Mouse (Mus musculus) CH12.LX (cell line): Measurements from ENCODE around the gene Urad. TPM values are rescaled to one million over a fixed set of nuclear protein-coding genes. Genes with fewer than 3 reads are reported as not detected.
A peak's percentile ranks its signal among the peaks of the same experiment; 100 is the strongest.

Experiments
- DNase-seq: peaks from one replicate; pipeline ENCODE4 v3.0.0-alpha.2; 2013; ENCODE audit errors: extremely low read depth
- H3K27ac ChIP-seq: 2 replicates; pipeline ENCODE4 v1.5.1; 2012; ENCODE audit warnings: low read depth, mild to moderate bottlenecking, control low read depth, moderate library complexity; ENCODE audit not compliant: insufficient read depth
- H3K27me3 ChIP-seq: replicated peaks from 2 replicates; pipeline ENCODE3; 2012; ENCODE audit warnings: inconsistent platforms
- H3K36me3 ChIP-seq, 2 experiments: replicated peaks in 1 of 2; 2 replicates each; pipeline versions ENCODE3 to v1.6.1; 2012; ENCODE audit warnings: inconsistent platforms in 1 of 2, low read length in 1 of 2, mild to moderate bottlenecking in 1 of 2, mixed read lengths in 1 of 2, moderate library complexity in 1 of 2; ENCODE audit not compliant: control insufficient read depth in 1 of 2, insufficient read depth in 1 of 2
- H3K4me1 ChIP-seq, 2 experiments: 2 replicates each; pipeline ENCODE4 v1.6.1; 2012; ENCODE audit warnings: inconsistent platforms in 1 of 2, moderate library complexity in 1 of 2; ENCODE audit not compliant: insufficient read depth in 2 of 2, control insufficient read depth in 1 of 2
- H3K4me2 ChIP-seq: 2 replicates; pipeline ENCODE4 v1.6.1; 2012; ENCODE audit warnings: low read depth, mild to moderate bottlenecking, control low read depth; ENCODE audit not compliant: poor library complexity, insufficient read depth, severe bottlenecking
- H3K4me3 ChIP-seq, 3 experiments: fragments of 150-350 bp in 1 of 3; sonication (generic) in 1 of 3; replicated peaks in 1 of 3; 2 replicates each; pipeline versions ENCODE3 to v1.5.1; 2011 to 2012; ENCODE audit warnings: low read depth in 2 of 3, low read length in 2 of 3, mild to moderate bottlenecking in 2 of 3, moderate library complexity in 2 of 3, control low read depth in 1 of 3, improper control_type of control experiment in 1 of 3, inconsistent platforms in 1 of 3, mixed read lengths in 1 of 3; ENCODE audit not compliant: poor library complexity in 1 of 3
- H3K79me2 ChIP-seq: replicated peaks from 2 replicates; pipeline ENCODE4 v1.6.1; 2012; ENCODE audit warnings: mild to moderate bottlenecking, moderate library complexity; ENCODE audit not compliant: control insufficient read depth, poor library complexity, insufficient read depth, severe bottlenecking; ENCODE audit errors: extremely low read depth
- H3K9ac ChIP-seq: 2 replicates; pipeline ENCODE4 v1.6.1; 2012; ENCODE audit warnings: low read depth, mild to moderate bottlenecking, control low read depth, moderate library complexity; ENCODE audit not compliant: insufficient read depth
- H3K9me3 ChIP-seq: replicated peaks from 2 replicates; pipeline ENCODE3; 2012; ENCODE audit warnings: low read length, inconsistent platforms, mixed read lengths
- CTCF ChIP-seq, 2 experiments: IDR thresholded peaks in 1 of 2; conservative IDR thresholded peaks in 1 of 2; 2 replicates each; pipeline ENCODE4 v1.5.1; 2011 to 2012; ENCODE audit warnings: low read depth in 2 of 2, low read length in 2 of 2, improper control_type of control experiment in 1 of 2, inconsistent platforms in 1 of 2, mild to moderate bottlenecking in 1 of 2, moderate library complexity in 1 of 2
- HCFC1 ChIP-seq: IDR thresholded peaks from 2 replicates; pipeline ENCODE4 v1.6.1; 2012; ENCODE audit warnings: low read depth, mild to moderate bottlenecking, inconsistent platforms, low read length, improper control_type of control experiment
- IRF4 ChIP-seq: IDR thresholded peaks from 2 replicates; pipeline ENCODE4 v1.6.1; 2014; ENCODE audit warnings: low read depth, mild to moderate bottlenecking, inconsistent platforms, low read length, improper control_type of control experiment
- KAT2A ChIP-seq: IDR thresholded peaks from 2 replicates; pipeline ENCODE4 v1.6.1; 2012; ENCODE audit warnings: low read length, improper control_type of control experiment, inconsistent platforms; ENCODE audit not compliant: insufficient replicate concordance
- MAFK ChIP-seq: IDR thresholded peaks from 2 replicates; pipeline ENCODE4 v1.6.1; 2011; ENCODE audit warnings: low read length, improper control_type of control experiment; ENCODE audit not compliant: insufficient replicate concordance
- MAZ ChIP-seq: IDR thresholded peaks from 2 replicates; pipeline ENCODE4 v1.6.1; 2012; ENCODE audit warnings: low read depth, mild to moderate bottlenecking, inconsistent platforms, low read length, improper control_type of control experiment, moderate library complexity
- MXI1 ChIP-seq: IDR thresholded peaks from 2 replicates; pipeline ENCODE4 v1.6.1; 2011; ENCODE audit warnings: mild to moderate bottlenecking, low read depth, low read length, improper control_type of control experiment
- MYC ChIP-seq: IDR thresholded peaks from 2 replicates; pipeline ENCODE4 v1.6.1; 2011; ENCODE audit warnings: low read depth, mild to moderate bottlenecking, improper control_type of control experiment, low read length
- NELFE ChIP-seq: IDR thresholded peaks from 2 replicates; pipeline ENCODE4 v1.6.1; 2011; ENCODE audit warnings: low read depth, low read length, improper control_type of control experiment
- RAD21 ChIP-seq: IDR thresholded peaks from 2 replicates; pipeline ENCODE4 v1.6.1; 2011; ENCODE audit warnings: low read depth, mild to moderate bottlenecking, low read length, improper control_type of control experiment, moderate library complexity
- RCOR1 ChIP-seq: conservative IDR thresholded peaks from 2 replicates; pipeline ENCODE4 v1.6.1; 2012; ENCODE audit warnings: low read depth, mild to moderate bottlenecking, inconsistent platforms, low read length, improper control_type of control experiment
- SIN3A ChIP-seq: IDR thresholded peaks from 2 replicates; pipeline ENCODE4 v1.6.1; 2012; ENCODE audit warnings: low read length, improper control_type of control experiment, inconsistent platforms
- SMC3 ChIP-seq: IDR thresholded peaks from 2 replicates; pipeline ENCODE4 v1.6.1; 2011; ENCODE audit warnings: low read depth, low read length, improper control_type of control experiment
- ZKSCAN1 ChIP-seq: IDR thresholded peaks from 2 replicates; pipeline ENCODE4 v1.6.1; 2012; ENCODE audit warnings: low read depth, inconsistent platforms, low read length, improper control_type of control experiment, borderline replicate concordance
- ZMIZ1 ChIP-seq: IDR thresholded peaks from 2 replicates; pipeline ENCODE4 v1.6.1; 2012; ENCODE audit warnings: low read depth, mild to moderate bottlenecking, inconsistent platforms, low read length, improper control_type of control experiment
- dilution Hi-C: fragments of 300-500 bp; cut with MboI; formaldehyde crosslinking; loops from 2 replicates; pipeline ENCODE4 v1.14.3; 2020; ENCODE audit warnings: low sequenced_read_pairs; ENCODE audit not compliant: extremely low pct_unique_long_range_greater_than_20kb, extremely low pct_ligation_motif_present
- in situ Hi-C: fragments of 300-500 bp; cut with MboI; formaldehyde crosslinking; loops from 3 replicates; pipeline ENCODE4 v1.14.3; 2019; ENCODE audit warnings: low sequenced_read_pairs, low pct_ligation_motif_present, low pct_unique_long_range_greater_than_20kb, mixed read lengths
- polyA plus RNA-seq: library from polyadenylated mRNA; unstranded; fragments of >175 nt; gene quantifications from 2 replicates; pipeline ENCODE4 v1.2.1, GENCODE M21; 2012; ENCODE audit warnings: low read depth; ENCODE audit not compliant: insufficient read length
- total RNA-seq, 2 experiments: library from RNA; depleted of rRNA; stranded (reverse); fragments of 300-350 nt in 1 of 2; fragments of >200 nt in 1 of 2; gene quantifications; 2 replicates each; pipeline ENCODE4 v1.2.3; 2012 to 2014

Urad gene
- total and polyA plus RNA-seq, 3 experiments: not detected

DNA sequence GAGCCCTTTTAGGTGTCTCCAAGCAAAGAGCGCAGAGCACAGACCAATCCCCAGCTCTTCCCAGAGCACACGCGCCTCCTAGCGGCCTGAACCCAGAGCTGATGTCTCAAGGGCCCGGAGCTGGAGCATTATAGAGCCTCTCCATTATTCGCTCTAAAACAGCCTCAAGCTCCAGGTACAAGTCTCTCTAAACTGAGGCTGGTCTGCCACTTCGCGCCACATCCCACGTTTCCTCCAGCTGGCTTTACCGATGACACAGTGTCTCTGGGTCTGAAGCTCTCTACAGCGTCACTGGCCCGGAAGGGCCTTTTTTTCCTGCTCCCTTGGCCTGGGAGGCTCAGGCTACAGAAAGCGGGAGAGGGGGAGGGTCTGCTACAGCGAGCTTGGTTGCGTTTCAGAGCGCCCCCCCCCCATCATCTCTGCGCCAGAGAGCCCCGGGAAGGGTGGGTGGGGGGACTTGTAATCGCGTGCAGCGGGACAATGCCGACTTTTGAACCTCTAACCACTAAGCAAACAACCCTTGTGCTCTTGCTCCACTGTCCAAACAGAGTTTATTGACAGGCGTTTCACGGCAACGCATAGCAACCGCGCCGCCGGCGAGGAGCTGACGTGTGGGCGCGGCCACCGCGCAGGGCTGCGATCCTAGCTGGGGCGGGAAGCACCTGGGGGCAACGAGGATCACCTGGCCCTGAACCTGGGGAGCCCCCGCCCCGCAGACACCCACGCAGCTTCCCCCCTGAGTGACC is 22.8 kb downstream of the Urad start:
- Histone ChIP-seq H3K4me2 (peak overlapping the region; percentile 47), H3K4me1 (peaks cover 0 to 10% of the 10 kb centered on the region in 2 experiments; a peak in 2 of 4 replicates), H3K27ac (no peak overlapping the region), H3K9ac (peak overlapping the region; percentile 21), H3K4me3 (peak overlapping the region in 2 of 3 experiments; percentile 26 to 46), H3K9me3 (no peaks in the 10 kb centered on the region), H3K36me3 (no peaks in the 10 kb centered on the region), H3K27me3 (peaks cover 82% of the 10 kb centered on the region), H3K79me2 (no peaks in the 10 kb centered on the region)
- TF ChIP-seq ZKSCAN1: no peak
- peak; percentile 29; the same call in 1 of the 2 replicates for TF ChIP-seq SIN3A
- TF ChIP-seq MYC: no peak
- TF ChIP-seq SMC3: peak; percentile 53
- TF ChIP-seq RCOR1: no peak
- peak; percentile 12; the same call in 1 of the 2 replicates for TF ChIP-seq HCFC1
- peak; percentile 24 to 80; a peak in 3 of 4 replicates for TF ChIP-seq CTCF (conservative IDR thresholded peaks at IDR 0.05 in 1 of 2, IDR thresholded peaks at IDR 0.05 in 1 of 2; ENCODE audit: low read depth in 2 of 2, low read length in 2 of 2)
- TF ChIP-seq RAD21: peak; percentile 49
- TF ChIP-seq MXI1: peak; percentile 17; the same call in 1 of the 2 replicates
- TF ChIP-seq KAT2A: no peak
- TF ChIP-seq IRF4: 0 out of 2 replicates have a peak, but pooled peaks have one; percentile 21
- in situ Hi-C loops: no loop called here
- peak; percentile 71 for DNase-seq
- dilution Hi-C loops: no loop called here

DNA sequence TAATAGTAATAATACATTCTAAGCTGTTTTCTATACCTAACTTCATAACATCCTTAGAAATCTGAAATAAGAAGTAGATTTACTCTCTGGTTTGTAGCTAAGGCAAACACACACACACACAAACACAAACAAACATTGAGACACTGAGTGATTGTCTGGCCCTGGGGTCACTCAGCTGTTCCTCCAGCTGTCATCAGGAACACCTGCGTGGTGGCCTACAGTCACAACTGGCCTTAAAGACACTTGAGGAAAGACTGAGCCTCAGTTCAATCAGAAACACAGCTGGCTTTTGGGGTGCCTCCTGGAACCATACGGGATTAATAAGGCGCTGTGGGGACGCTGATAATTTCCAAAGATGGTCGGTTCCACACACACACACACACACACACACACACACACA is 25.0 kb downstream of the Urad start:
- dilution Hi-C loops: no loop called here

More for the DNA sequence above, 25.0 kb downstream of the Urad start:
- TF ChIP-seq ZMIZ1 (no peak), MXI1 (no peak), MAFK (no peak), RAD21 (no peak), CTCF (conservative IDR thresholded peaks at IDR 0.05 in 1 of 2, IDR thresholded peaks at IDR 0.05 in 1 of 2; ENCODE audit: low read depth in 2 of 2, low read length in 2 of 2) (no peak), MAZ (no peak), KAT2A (no peak), SIN3A (no peak), NELFE (no peak)
- TF ChIP-seq, all 38 proteins: peak for 0
- Histone ChIP-seq H3K27me3 (peaks cover 66% of the 10 kb centered on the region), H3K36me3 (no peaks in the 10 kb centered on the region), H3K4me3 (no peak overlapping the region), H3K9ac (no peak overlapping the region), H3K4me2 (no peak overlapping the region), H3K4me1 (peaks cover 3 to 18% of the 10 kb centered on the region in 2 experiments; a peak in 2 of 4 replicates), H3K9me3 (no peaks in the 10 kb centered on the region), H3K27ac (no peak overlapping the region), H3K79me2 (no peaks in the 10 kb centered on the region)
- no peak for DNase-seq
- in situ Hi-C loops: no loop called here
